Mouse (Mus musculus) liver, adult 2 months (tissue): ENCODE results near the gene Gipc2.

ENCODE experiments used
- CTCF ChIP-seq: fragments of 200-500 bp; IDR thresholded peaks from 2 replicates; pipeline ENCODE4 v1.5.1; 2011; ENCODE audit warnings: low read depth, low read length, control low read depth
- POLR2A ChIP-seq: fragments of 200-500 bp; IDR thresholded peaks from 2 replicates; pipeline ENCODE4 v1.6.1; 2011; ENCODE audit warnings: low read length, control low read depth; ENCODE audit not compliant: insufficient read depth; ENCODE audit errors: extremely low read depth

DNA sequence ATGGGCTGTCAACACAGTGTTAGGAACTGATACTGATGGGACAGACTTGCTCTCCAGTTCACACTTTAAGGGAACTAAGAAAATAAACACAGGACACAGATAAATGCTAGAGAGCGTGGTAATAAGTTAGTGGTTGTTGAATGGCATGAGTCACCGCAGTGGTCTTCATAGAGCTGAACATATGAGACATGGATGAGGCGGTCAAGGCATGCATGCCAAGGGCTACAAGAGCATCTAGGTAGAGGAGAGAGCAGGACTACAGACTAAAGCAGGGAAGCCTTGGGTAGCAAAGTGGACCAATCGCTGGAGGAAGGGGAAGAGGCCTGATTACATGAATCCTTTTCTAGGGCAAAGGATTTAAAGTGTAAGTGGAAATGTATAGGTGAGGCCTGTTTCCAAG, 41.1 kb upstream of the Gipc2 start:
- TF ChIP-seq POLR2A (no peak), CTCF (no peak)
